Mouse (Mus musculus) cerebellum, adult 2 months (tissue): ENCODE measurements around the gene Emp1. TPM values are rescaled to one million over a fixed set of nuclear protein-coding genes. Genes with fewer than 3 reads are reported as not detected.
A peak's percentile ranks its signal among the peaks of the same experiment; 100 is the strongest.

Experiments used
- DNase-seq, 2 experiments: peaks; one replicate each; pipeline ENCODE4 v3.0.0; 2021
- H3K27ac ChIP-seq: fragments of 200-500 bp; 2 replicates; pipeline ENCODE4 v1.5.1; 2012; ENCODE audit warnings: low read length, control low read depth, inconsistent platforms; ENCODE audit not compliant: insufficient read depth
- H3K27me3 ChIP-seq: fragments of 200-500 bp; 2 replicates; pipeline ENCODE4 v1.6.1; 2012; ENCODE audit warnings: inconsistent platforms, mild to moderate bottlenecking, low read length, moderate library complexity; ENCODE audit not compliant: control insufficient read depth, insufficient read depth
- H3K4me1 ChIP-seq: fragments of 200-500 bp; 2 replicates; pipeline ENCODE4 v1.6.1; 2011; ENCODE audit warnings: low read length; ENCODE audit not compliant: control insufficient read depth, insufficient read depth
- H3K4me3 ChIP-seq: fragments of 200-500 bp; replicated peaks from 2 replicates; pipeline ENCODE3; 2011; ENCODE audit warnings: mild to moderate bottlenecking, low read depth, low read length, control low read depth; ENCODE audit not compliant: insufficient read depth
- CTCF ChIP-seq: fragments of 200-500 bp; IDR thresholded peaks from 2 replicates; pipeline ENCODE4 v1.5.1; 2011; ENCODE audit warnings: low read depth, mild to moderate bottlenecking, control low read depth, low read length, moderate library complexity, borderline replicate concordance; ENCODE audit not compliant: insufficient read depth
- POLR2A ChIP-seq: fragments of 200-500 bp; IDR thresholded peaks from 2 replicates; pipeline ENCODE4 v1.6.1; 2011; ENCODE audit warnings: low read length, control low read depth, borderline replicate concordance; ENCODE audit not compliant: insufficient read depth
- WGBS: fragments of 180-500 bp; shearing (Covaris S2); methylation state at CpG from one replicate; pipeline ENCODE4 v1.1.7; 2018; 5-methylcytosine and 5-hydroxymethylcytosine counted together
- polyA plus RNA-seq: library from polyadenylated mRNA; depleted of rRNA; stranded (reverse); fragments of >200 nt; gene quantifications from 2 replicates; pipeline ENCODE4 v1.2.3, GENCODE M21; 2012

The Emp1 gene
- polyA plus RNA-seq, 1 experiment = 1.5 TPM

- peak; percentile 10 to 25 for DNase-seq
- Histone ChIP-seq H3K4me1 (peaks cover 7% of the 10 kb centered on the region; the same call in 1 of the 2 replicates), H3K4me3 (no peak overlapping the region), H3K27ac (no peak overlapping the region), H3K27me3 (no peaks in the 10 kb centered on the region; the same call in 1 of the 2 replicates)
- TF ChIP-seq POLR2A (no peak), CTCF (peak; percentile 24; the same call in 1 of the 2 replicates)
- 57% methylated on average over 3 of the region's 3 CpGs for WGBS
These were observed 38.0 kb downstream of the Emp1 start for GRCm38 (mm10) chr6:135400306-135400705.

GRCm38 (mm10) chr6:135405093-135405492 lies 42.7 kb downstream of the Emp1 start:
- Histone ChIP-seq H3K4me3 (no peak overlapping the region), H3K27ac (no peak overlapping the region), H3K4me1 (no peaks in the 10 kb centered on the region), H3K27me3 (no peaks in the 10 kb centered on the region; the same call in 1 of the 2 replicates)
- TF ChIP-seq CTCF = no peak
- no peak for TF ChIP-seq POLR2A
- DNase-seq = no peak
- 80% methylated on average over 11 of the region's 11 CpGs for WGBS

GRCm38 (mm10) chr6:135407323-135407722 lies 45.0 kb downstream of the Emp1 start:
- DNase-seq = no peak
- H3K27ac ChIP-seq = no peak overlapping the region
- no peaks in the 10 kb centered on the region for H3K4me1 ChIP-seq
- no peak for TF ChIP-seq CTCF
- TF ChIP-seq POLR2A = no peak
- H3K27me3 ChIP-seq = no peaks in the 10 kb centered on the region
- 49% methylated on average over 4 of the region's 4 CpGs for WGBS
- no peak overlapping the region for H3K4me3 ChIP-seq

GRCm38 (mm10) chr6:135411712-135412319 lies 49.5 kb downstream of the Emp1 start:
- no peak overlapping the region for H3K27ac ChIP-seq
- H3K27me3 ChIP-seq = no peaks in the 10 kb centered on the region
- 82% methylated on average over 10 of the region's 10 CpGs for WGBS
- no peaks in the 10 kb centered on the region for H3K4me1 ChIP-seq
- no peak for DNase-seq
- TF ChIP-seq POLR2A (no peak), CTCF (no peak)
- H3K4me3 ChIP-seq = no peak overlapping the region

GRCm38 (mm10) chr6:135412649-135413048 lies 50.3 kb downstream of the Emp1 start:
- Histone ChIP-seq H3K4me3 (no peak overlapping the region), H3K27me3 (no peaks in the 10 kb centered on the region), H3K27ac (no peak overlapping the region), H3K4me1 (no peaks in the 10 kb centered on the region)
- TF ChIP-seq POLR2A = no peak
- no peak for TF ChIP-seq CTCF
- WGBS = 80% methylated on average over 6 of the region's 6 CpGs
- no peak for DNase-seq

- Histone ChIP-seq H3K27me3 (no peaks in the 10 kb centered on the region), H3K4me3 (no peak overlapping the region), H3K27ac (no peak overlapping the region), H3K4me1 (no peaks in the 10 kb centered on the region)
- WGBS = 24% methylated on average over 5 of the region's 5 CpGs
- DNase-seq = peak; percentile 24 to 41
- TF ChIP-seq POLR2A = no peak
- peak; percentile 74 for TF ChIP-seq CTCF
These were observed 55.1 kb downstream of the Emp1 start for GRCm38 (mm10) chr6:135417459-135417858.

GRCm38 (mm10) chr6:135418223-135418824 lies 56.0 kb downstream of the Emp1 start:
- no peaks in the 10 kb centered on the region for H3K27me3 ChIP-seq
- 90% methylated on average over 8 of the region's 8 CpGs for WGBS
- H3K4me1 ChIP-seq = no peaks in the 10 kb centered on the region
- H3K4me3 ChIP-seq = no peak overlapping the region
- no peak for DNase-seq
- TF ChIP-seq POLR2A (no peak), CTCF (no peak)
- no peak overlapping the region for H3K27ac ChIP-seq

GRCm38 (mm10) chr6:135428246-135428645 lies 65.9 kb downstream of the Emp1 start:
- TF ChIP-seq CTCF (no peak), POLR2A (no peak)
- Histone ChIP-seq H3K4me3 (no peak overlapping the region), H3K4me1 (no peaks in the 10 kb centered on the region), H3K27me3 (no peaks in the 10 kb centered on the region), H3K27ac (no peak overlapping the region)
- 74% methylated on average over 2 of the region's 2 CpGs for WGBS
- no peak for DNase-seq
